Comparison of ENCODE assay signal across 6 mouse cellular contexts in the genomic region with DNA sequence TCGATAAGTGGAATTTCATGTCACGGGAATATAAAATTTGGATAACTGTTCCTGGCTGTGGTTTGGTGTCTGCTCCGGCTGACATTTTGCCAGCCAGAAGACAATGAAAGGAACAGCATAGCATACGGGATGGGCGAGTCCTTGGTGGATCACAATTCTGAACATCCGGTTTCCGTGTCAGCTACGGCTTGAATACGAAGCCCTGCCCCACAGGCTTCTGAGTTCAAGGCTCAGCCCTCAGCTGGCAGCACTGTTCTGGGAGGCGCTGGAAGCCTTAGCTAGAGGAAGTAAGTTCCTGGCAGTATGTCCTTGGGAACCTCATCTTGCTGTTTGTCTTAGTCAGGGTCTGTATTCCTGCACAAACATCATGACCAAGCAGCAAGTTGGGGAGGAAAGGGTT.
"Had no signal": no experiment of that assay in that cellular context is flagged by ENCODE, and none has a peak within 500 bp of the region (broad histone marks: within the 10 kb centered on the region; RNA-seq: fewer than 3 reads in every experiment).

No protein-coding gene starts in this region.

- DNase-seq: liver, postnatal 0 days; lung, embryonic 14.5 days; right cerebral cortex, postnatal 14 days; thymus, adult 18-20 months; thymus, postnatal 14 days; thymus, postnatal 36 days had no signal
